Mouse (Mus musculus) liver, embryonic 12.5 days (tissue): Measurements from ENCODE around the gene Sash1. TPM values are rescaled to one million over a fixed set of nuclear protein-coding genes. Genes with fewer than 3 reads are reported as not detected.

ENCODE experiments used
- ATAC-seq: fragments of 200-750 bp; cut with Nextera tagmentation; 2 replicates; pipeline ENCODE4 v1.8.0; 2017; ENCODE audit warnings: moderate number of reproducible peaks, mild to moderate bottlenecking, moderate library complexity
- H3K27ac ChIP-seq: fragments of 300-500 bp; sonication (generic); 2 replicates; pipeline ENCODE4 v1.5.1; 2016; ENCODE audit warnings: mild to moderate bottlenecking
- H3K27me3 ChIP-seq: fragments of 300-500 bp; sonication (generic); replicated peaks from 2 replicates; pipeline ENCODE4 v1.6.1; 2016; ENCODE audit warnings: mild to moderate bottlenecking, moderate library complexity
- H3K36me3 ChIP-seq: fragments of 300-500 bp; sonication (generic); 2 replicates; pipeline ENCODE4 v1.6.1; 2016; ENCODE audit warnings: mild to moderate bottlenecking, moderate library complexity
- H3K4me1 ChIP-seq: fragments of 300-500 bp; sonication (generic); 2 replicates; pipeline ENCODE4 v1.6.1; 2016
- H3K4me2 ChIP-seq: fragments of 300-500 bp; sonication (generic); 2 replicates; pipeline ENCODE4 v1.6.1; 2016; ENCODE audit warnings: mild to moderate bottlenecking, moderate library complexity
- H3K4me3 ChIP-seq: fragments of 300-500 bp; sonication (generic); 2 replicates; pipeline ENCODE4 v1.5.1; 2016; ENCODE audit warnings: mild to moderate bottlenecking, moderate library complexity
- H3K9ac ChIP-seq: fragments of 300-500 bp; sonication (generic); 2 replicates; pipeline ENCODE4 v1.6.1; 2016; ENCODE audit warnings: mild to moderate bottlenecking, moderate library complexity
- H3K9me3 ChIP-seq: fragments of 300-500 bp; sonication (generic); replicated peaks from 2 replicates; pipeline ENCODE4 v1.6.1; 2016; ENCODE audit warnings: mild to moderate bottlenecking, moderate library complexity
- WGBS: fragments of 180-500 bp; shearing (Covaris S2); methylation state at CpG from one replicate; pipeline ENCODE4 v1.1.7; 2016; ENCODE audit not compliant: insufficient replicate concordance; 5-methylcytosine and 5-hydroxymethylcytosine counted together
- polyA plus RNA-seq: library from polyadenylated mRNA; unstranded; fragments of >200 nt; fragmentation: Nextera tagmentation; extraction: Ambion mirVana; gene quantifications from 2 replicates; pipeline ENCODE4 v1.2.1, GENCODE M21; 2016

Sash1 gene
- polyA plus RNA-seq, 1 experiment from 2014 or later = 1.2 TPM

DNA sequence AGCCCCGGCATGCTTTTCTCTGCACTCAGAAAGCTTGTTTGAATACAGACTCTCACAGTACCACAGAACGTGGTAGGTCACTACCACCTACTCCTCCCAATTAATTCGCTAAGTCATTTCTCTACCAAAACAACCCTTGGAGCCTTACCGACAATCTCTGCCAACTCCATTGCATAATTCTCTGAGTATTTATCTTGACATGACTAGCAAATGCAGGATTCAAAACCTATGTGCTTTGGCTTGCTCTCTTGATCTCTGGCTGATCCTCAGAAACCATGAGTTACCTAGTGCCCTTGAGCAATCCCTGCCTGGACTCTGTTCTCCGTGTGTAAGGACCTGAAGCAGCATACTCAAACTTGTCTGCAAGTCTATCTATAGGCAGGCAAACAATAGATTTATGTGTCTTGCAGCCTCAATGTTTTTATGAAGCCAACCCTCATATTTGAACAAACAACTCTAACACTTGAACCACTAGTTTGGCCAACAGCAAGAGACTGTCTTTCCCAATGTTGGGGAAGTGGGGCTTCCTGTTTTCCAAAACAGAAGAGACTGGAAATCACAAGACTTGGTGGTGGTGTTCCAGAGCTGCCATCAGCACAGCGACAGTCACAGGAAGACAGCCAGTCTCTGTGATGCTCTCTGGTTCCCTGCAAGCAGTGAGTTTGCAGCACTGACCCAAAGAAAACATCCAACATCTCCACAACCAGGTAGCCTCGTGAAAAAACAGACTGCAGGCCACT is 12.1 kb downstream of the Sash1 start:
- 60% methylated on average over 7 of the region's 7 CpGs for WGBS
- no peak for ATAC-seq
- H3K4me3 ChIP-seq = no peak overlapping the region
- no peaks in the 10 kb centered on the region for H3K27me3 ChIP-seq
- no peaks in the 10 kb centered on the region for H3K36me3 ChIP-seq
- no peak overlapping the region for H3K9ac ChIP-seq
- no peaks in the 10 kb centered on the region for H3K9me3 ChIP-seq
- peaks cover under 1% of the 10 kb centered on the region; the same call in 1 of the 2 replicates for H3K4me1 ChIP-seq
- no peak overlapping the region for H3K27ac ChIP-seq
- H3K4me2 ChIP-seq = no peak overlapping the region

DNA sequence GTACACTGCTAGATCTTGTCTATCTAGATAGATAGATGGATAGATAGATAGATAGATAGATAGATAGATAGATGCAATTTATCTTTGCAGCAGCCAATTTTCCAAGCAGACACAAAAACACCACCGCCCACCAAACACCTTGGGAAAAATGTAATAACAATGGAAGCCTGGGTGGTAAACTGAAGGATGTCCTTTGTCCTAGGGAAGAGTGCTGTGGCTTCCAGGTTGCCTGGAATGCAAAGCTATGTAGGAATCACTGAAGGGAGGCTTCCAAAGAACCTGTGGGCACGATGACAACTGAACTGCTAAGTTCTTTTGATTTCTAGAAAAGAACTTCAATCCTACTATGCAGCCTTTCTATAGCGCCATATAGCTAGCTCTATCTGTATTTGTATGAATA is 13.1 kb downstream of the Sash1 start:
- Histone ChIP-seq H3K27me3 (no peaks in the 10 kb centered on the region), H3K36me3 (no peaks in the 10 kb centered on the region), H3K4me2 (no peak overlapping the region), H3K27ac (no peak overlapping the region), H3K9ac (no peak overlapping the region), H3K4me3 (no peak overlapping the region), H3K9me3 (no peaks in the 10 kb centered on the region), H3K4me1 (no peaks in the 10 kb centered on the region)
- WGBS = 76% methylated on average over 3 of the region's 3 CpGs
- no peak for ATAC-seq

DNA sequence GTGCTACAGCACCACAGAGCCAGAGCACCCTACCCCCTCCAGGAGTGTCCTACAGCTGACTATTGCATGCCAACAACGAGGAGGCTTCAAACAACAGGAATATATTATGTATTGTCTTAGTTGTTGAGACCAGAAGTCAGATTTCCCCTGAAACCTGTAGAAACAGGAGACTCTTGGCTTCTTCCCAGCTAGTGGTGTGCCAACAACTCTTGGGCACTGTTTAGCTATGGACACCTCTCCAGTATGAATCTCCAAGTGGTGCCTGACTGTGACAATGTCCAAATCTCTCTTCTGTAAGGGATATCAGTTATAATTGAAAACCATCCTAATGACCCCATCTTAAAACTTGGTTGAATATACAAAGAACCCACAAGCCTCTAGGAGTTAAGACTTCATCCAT is 13.9 kb downstream of the Sash1 start:
- no peaks in the 10 kb centered on the region for H3K27me3 ChIP-seq
- H3K4me2 ChIP-seq = no peak overlapping the region
- WGBS = 59% methylated on average over 1 of the region's 1 CpGs
- no peak overlapping the region for H3K4me3 ChIP-seq
- no peak for ATAC-seq
- no peaks in the 10 kb centered on the region for H3K36me3 ChIP-seq
- H3K27ac ChIP-seq = no peak overlapping the region
- no peaks in the 10 kb centered on the region for H3K9me3 ChIP-seq
- H3K4me1 ChIP-seq = no peaks in the 10 kb centered on the region
- no peak overlapping the region for H3K9ac ChIP-seq

DNA sequence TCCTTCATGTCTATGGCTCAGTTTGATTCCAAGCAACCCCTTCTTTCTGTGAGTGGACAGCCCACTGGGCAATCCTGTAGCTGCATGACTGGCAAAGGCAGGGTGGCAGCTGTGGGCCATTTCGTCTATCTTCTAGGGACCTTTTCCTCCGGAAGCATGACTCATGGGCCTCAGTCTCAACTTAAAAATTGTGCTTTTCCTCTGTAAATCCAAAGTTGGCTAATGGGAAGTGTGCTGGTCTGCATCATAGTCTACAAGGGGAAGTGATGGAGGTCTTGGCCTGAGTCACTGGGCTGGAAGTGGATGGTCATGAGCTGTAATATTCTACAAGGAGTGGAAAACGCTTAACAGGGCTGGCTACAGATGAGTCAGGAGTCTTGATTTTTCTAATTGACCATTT is 15.5 kb downstream of the Sash1 start:
- 45% methylated on average over 3 of the region's 3 CpGs for WGBS
- H3K36me3 ChIP-seq = no peaks in the 10 kb centered on the region
- no peak overlapping the region for H3K4me3 ChIP-seq
- H3K9me3 ChIP-seq = no peaks in the 10 kb centered on the region
- no peaks in the 10 kb centered on the region for H3K4me1 ChIP-seq
- H3K9ac ChIP-seq = no peak overlapping the region
- no peak for ATAC-seq
- H3K27me3 ChIP-seq = no peaks in the 10 kb centered on the region
- no peak overlapping the region for H3K4me2 ChIP-seq
- H3K27ac ChIP-seq = no peak overlapping the region

DNA sequence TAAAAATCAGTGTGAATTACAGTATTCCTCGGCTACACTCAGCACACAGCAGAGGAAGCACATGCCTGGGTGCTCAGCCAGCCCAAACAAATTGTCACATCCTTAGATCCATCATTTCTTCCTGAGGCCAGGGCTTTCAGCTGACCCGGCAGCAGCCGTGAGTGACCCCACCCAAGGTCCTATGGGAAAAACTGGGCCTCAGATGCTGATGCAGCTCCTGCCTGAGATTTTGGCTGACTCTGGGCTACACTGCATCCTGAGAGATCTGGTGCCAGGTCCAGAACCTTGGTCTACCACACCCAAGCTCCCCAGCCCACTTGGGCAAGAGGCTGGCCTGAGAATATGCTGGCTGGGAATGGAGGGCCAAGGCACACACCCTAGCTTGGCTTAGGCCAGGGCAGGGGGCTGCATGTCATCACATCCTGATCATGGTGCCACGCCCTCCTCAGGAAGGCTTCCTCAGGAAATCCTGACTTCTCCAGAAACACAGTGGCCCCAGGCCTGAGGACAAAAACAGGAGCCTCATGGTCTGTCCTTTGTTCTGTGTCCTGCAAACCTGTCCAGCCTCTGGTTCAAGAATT is 19.7 kb downstream of the Sash1 start:
- no peak overlapping the region for H3K4me3 ChIP-seq
- H3K4me2 ChIP-seq = no peak overlapping the region
- no peaks in the 10 kb centered on the region for H3K27me3 ChIP-seq
- no peaks in the 10 kb centered on the region for H3K36me3 ChIP-seq
- no peaks in the 10 kb centered on the region for H3K9me3 ChIP-seq
- 61% methylated on average over 4 of the region's 4 CpGs for WGBS
- H3K27ac ChIP-seq = no peak overlapping the region
- H3K4me1 ChIP-seq = no peaks in the 10 kb centered on the region
- no peak overlapping the region for H3K9ac ChIP-seq
- peak; percentile 40; the same call in 1 of the 2 replicates for ATAC-seq

DNA sequence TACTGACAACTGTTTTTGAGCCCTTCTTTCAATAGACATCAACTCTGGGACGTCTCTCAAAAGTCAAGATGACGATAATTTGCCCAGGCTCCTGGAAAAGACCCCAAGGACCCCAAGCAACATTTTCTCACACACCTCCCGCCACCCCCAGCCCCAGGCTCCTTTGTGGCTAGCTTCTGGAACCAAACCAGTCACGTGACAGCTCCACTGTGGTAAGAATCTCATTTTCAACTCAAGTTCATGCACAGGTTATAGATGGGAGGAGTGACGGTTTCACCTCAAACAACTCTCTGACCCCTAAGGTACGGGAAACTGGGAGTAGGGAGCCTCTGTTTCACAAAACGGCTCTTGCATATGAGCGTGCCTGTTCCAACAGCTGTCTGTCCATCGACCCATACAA is 25.2 kb downstream of the Sash1 start:
- Histone ChIP-seq H3K36me3 (no peaks in the 10 kb centered on the region), H3K4me2 (no peak overlapping the region), H3K9me3 (no peaks in the 10 kb centered on the region), H3K4me3 (no peak overlapping the region), H3K27me3 (no peaks in the 10 kb centered on the region), H3K27ac (no peak overlapping the region), H3K9ac (no peak overlapping the region), H3K4me1 (no peaks in the 10 kb centered on the region)
- 72% methylated on average over 9 of the region's 9 CpGs for WGBS
- no peak for ATAC-seq

DNA sequence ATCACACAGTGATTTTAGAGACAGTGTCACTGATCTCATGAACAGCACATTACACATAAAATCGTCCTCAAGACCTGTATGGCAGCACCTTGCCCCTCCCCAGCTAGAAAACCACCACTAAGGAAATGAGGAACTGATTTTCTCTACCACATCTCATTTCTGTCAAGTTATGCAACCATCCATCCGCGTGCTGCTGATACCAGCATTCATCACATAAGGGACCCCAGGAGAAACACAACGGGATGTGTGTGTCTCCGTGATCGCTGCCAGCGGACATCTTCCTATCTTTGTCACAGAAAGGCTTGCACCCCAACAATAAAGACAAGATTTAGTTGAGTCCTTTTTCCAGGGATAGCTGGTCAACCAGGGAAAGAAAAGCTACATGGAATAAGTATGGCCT is 27.2 kb downstream of the Sash1 start:
- Histone ChIP-seq H3K9me3 (no peaks in the 10 kb centered on the region), H3K27ac (no peak overlapping the region), H3K4me3 (no peak overlapping the region), H3K9ac (no peak overlapping the region), H3K27me3 (no peaks in the 10 kb centered on the region), H3K4me2 (no peak overlapping the region), H3K4me1 (no peaks in the 10 kb centered on the region), H3K36me3 (no peaks in the 10 kb centered on the region)
- 49% methylated on average over 7 of the region's 7 CpGs for WGBS
- no peak for ATAC-seq

DNA sequence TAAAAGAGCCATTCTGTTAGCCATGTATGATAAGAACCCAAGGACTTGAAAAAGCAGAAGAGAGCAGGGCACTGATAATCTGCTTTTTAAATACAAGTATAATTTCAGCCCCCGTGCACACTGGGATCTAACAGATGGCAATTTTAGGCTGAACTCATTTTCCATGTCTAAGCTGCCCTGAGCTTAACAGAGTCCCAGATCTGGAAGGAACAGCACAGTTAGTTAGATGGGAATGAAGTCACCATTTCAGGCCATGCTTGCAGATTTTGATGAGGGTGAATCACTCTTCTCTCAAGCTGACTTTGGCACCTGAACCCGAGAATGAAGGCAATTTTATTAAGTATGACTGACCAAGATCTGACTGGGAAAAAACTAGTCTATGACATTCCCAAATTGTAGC is 28.9 kb downstream of the Sash1 start:
- no peaks in the 10 kb centered on the region for H3K4me1 ChIP-seq
- no peaks in the 10 kb centered on the region for H3K27me3 ChIP-seq
- H3K9me3 ChIP-seq = no peaks in the 10 kb centered on the region
- no peak overlapping the region for H3K4me2 ChIP-seq
- H3K9ac ChIP-seq = no peak overlapping the region
- no peaks in the 10 kb centered on the region for H3K36me3 ChIP-seq
- WGBS = 60% methylated on average over 2 of the region's 2 CpGs
- H3K4me3 ChIP-seq = no peak overlapping the region
- H3K27ac ChIP-seq = no peak overlapping the region
- no peak for ATAC-seq

DNA sequence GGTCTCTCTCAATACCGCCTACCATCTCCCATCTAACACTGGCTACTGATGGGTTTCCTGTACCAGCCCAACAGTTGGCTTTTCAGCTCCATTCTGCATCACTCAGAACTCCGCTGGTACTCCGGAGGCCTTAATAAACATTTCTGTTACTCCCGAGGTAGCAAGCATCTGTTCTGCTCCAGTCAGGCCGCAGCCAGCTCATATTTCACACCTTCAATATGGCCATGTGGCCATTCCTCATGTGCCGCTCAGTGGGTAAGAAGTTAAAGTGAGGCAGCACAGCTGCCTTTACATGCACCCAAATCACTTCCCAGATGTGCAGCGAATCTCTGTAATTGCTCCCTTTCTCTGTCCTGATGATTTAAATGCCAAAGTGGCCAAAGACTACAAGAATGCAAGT is 32.5 kb downstream of the Sash1 start:
- H3K4me3 ChIP-seq = no peak overlapping the region
- 78% methylated on average over 7 of the region's 7 CpGs for WGBS
- H3K36me3 ChIP-seq = no peaks in the 10 kb centered on the region
- H3K27ac ChIP-seq = no peak overlapping the region
- no peaks in the 10 kb centered on the region for H3K27me3 ChIP-seq
- H3K4me2 ChIP-seq = no peak overlapping the region
- H3K9ac ChIP-seq = no peak overlapping the region
- H3K9me3 ChIP-seq = no peaks in the 10 kb centered on the region
- no peak for ATAC-seq
- no peaks in the 10 kb centered on the region for H3K4me1 ChIP-seq

DNA sequence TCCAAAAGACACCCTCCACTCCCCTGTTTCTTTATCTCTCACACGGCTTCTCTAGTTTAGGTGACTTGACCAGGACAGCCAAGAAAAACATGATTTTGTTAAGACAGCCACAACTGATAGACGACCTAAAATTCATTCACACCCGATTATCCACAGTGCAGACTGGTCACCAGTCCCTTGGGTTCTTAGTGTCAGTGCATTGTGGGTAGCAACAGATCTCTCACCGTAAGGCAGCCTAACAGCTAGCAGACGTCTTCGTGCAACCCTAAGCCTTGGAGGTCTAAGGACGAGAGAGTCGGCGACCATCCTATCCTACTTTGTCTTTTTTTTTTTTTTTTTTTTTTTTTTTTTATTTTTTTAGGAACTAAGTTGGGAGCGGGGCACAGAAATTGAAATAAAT is 34.2 kb downstream of the Sash1 start:
- ATAC-seq = no peak
- no peaks in the 10 kb centered on the region for H3K27me3 ChIP-seq
- no peak overlapping the region for H3K9ac ChIP-seq
- H3K4me3 ChIP-seq = no peak overlapping the region
- H3K36me3 ChIP-seq = no peaks in the 10 kb centered on the region
- H3K4me1 ChIP-seq = no peaks in the 10 kb centered on the region
- no peak overlapping the region for H3K27ac ChIP-seq
- no peaks in the 10 kb centered on the region for H3K9me3 ChIP-seq
- no peak overlapping the region for H3K4me2 ChIP-seq
- 81% methylated on average over 10 of the region's 10 CpGs for WGBS

DNA sequence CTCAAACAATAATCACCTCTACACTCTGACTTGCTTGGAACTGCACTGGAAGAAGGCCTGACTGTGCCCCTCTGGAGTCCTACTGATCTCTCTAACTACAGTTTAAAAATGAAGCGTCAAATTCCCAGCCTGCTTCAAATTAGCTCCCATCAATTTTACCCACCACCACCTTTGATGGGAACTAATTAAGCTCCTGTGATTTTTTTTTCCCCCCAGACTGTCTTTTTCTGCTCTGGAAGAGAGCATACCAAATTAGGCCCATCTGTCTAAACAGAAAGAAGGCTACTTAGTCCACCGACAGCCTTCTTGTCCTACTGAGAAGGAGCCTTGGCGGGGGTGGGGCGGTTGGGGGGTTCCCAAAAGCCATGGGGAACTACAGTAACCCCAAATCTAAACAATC is 37.9 kb downstream of the Sash1 start:
- Histone ChIP-seq H3K4me1 (no peaks in the 10 kb centered on the region), H3K9ac (no peak overlapping the region), H3K9me3 (no peaks in the 10 kb centered on the region), H3K27me3 (no peaks in the 10 kb centered on the region), H3K4me3 (no peak overlapping the region), H3K36me3 (no peaks in the 10 kb centered on the region), H3K27ac (no peak overlapping the region), H3K4me2 (no peak overlapping the region)
- 77% methylated on average over 4 of the region's 4 CpGs for WGBS
- ATAC-seq = no peak

DNA sequence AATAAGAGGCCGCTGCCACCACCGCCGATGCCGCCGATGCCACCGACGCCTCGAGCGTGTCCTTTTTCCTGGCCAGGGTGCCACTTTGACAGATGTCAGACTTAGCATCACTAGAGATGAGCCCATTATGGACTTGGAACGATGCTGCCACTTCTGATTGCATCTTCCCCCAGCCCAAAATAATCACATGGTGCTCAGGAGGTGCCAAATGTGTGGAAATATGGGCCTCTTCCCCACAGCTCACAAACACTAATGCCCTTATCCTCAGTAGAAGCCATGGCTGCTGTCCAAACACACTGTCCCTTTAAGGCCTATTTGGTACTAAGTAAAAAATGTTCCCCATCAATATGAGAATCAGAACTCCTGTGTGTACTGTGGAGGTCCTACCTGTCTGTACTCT is 39.6 kb downstream of the Sash1 start:
- no peak overlapping the region for H3K9ac ChIP-seq

More for the DNA sequence above, 39.6 kb downstream of the Sash1 start:
- no peak overlapping the region for H3K4me2 ChIP-seq
- H3K27ac ChIP-seq = no peak overlapping the region
- no peak for ATAC-seq
- no peaks in the 10 kb centered on the region for H3K27me3 ChIP-seq
- no peak overlapping the region for H3K4me3 ChIP-seq
- H3K9me3 ChIP-seq = no peaks in the 10 kb centered on the region
- no peaks in the 10 kb centered on the region for H3K36me3 ChIP-seq
- 86% methylated on average over 10 of the region's 10 CpGs for WGBS
- H3K4me1 ChIP-seq = no peaks in the 10 kb centered on the region
